Mouse (Mus musculus) gastrocnemius, adult 18-20 months (tissue): ENCODE results near the gene Cad. TPM values are rescaled to one million over a fixed set of nuclear protein-coding genes. Genes with fewer than 3 reads are reported as not detected.
"Not testable (repeated sequence)": the region's sequence is repeated elsewhere in the genome, so short reads cannot be mapped to it uniquely, and the experiment has no call there.

Experiments
- DNase-seq: peaks from one replicate; pipeline ENCODE4 v3.0.0; 2021; ENCODE audit warnings: low spot score
- long read RNA-seq, 2 experiments: library from polyadenylated mRNA; stranded (forward); transcript quantifications; one replicate each; pipeline ENCODE4 v2.0.0; 2021
- total RNA-seq, 2 experiments: library from RNA; stranded (reverse); gene quantifications; 2 replicates each; pipeline ENCODE4 v1.2.3; 2021

Gene Cad
- total RNA-seq = 10 to 100 TPM; 21.0 to 24.9 TPM
- long read RNA-seq, experiment 1, full-length matches to known transcripts = 2 of 29 reads
- long read RNA-seq, experiment 1, partial matches to known transcripts = 14 of 29 reads
- long read RNA-seq, experiment 1, other reads (novel, unspliced or antisense) = 13 of 29 reads
- long read RNA-seq, experiment 2, full-length matches to known transcripts = 1 of 19 reads
- long read RNA-seq, experiment 2, partial matches to known transcripts = 13 of 19 reads
- long read RNA-seq, experiment 2, other reads (novel, unspliced or antisense) = 5 of 19 reads

GRCm38 (mm10) chr5:31054261-31055215, at the start of gene Cad:
Gene Cad, plus strand, starts transcription at chr5:31054780.
- DNase-seq = peak; percentile 96

- DNase-seq = no peak
Observed at GRCm38 (mm10) chr5:31012737-31013136, 41.8 kb upstream of the Cad start.

- DNase-seq = no peak
Observed at GRCm38 (mm10) chr5:31015913-31016312, 38.7 kb upstream of the Cad start.

- not testable (repeated sequence) for DNase-seq
Observed at GRCm38 (mm10) chr5:31021790-31022189, 32.8 kb upstream of the Cad start.

GRCm38 (mm10) chr5:31022690-31023089, 31.9 kb upstream of the Cad start:
- DNase-seq = no peak

GRCm38 (mm10) chr5:31023254-31023653, 31.3 kb upstream of the Cad start:
- no peak for DNase-seq

- DNase-seq = no peak
Observed at GRCm38 (mm10) chr5:31024641-31025040, 29.9 kb upstream of the Cad start.

- no peak for DNase-seq
Observed at GRCm38 (mm10) chr5:31030926-31031325, 23.7 kb upstream of the Cad start.

- no peak for DNase-seq
Observed at GRCm38 (mm10) chr5:31031508-31031907, 23.1 kb upstream of the Cad start.

GRCm38 (mm10) chr5:31034669-31035068, 19.9 kb upstream of the Cad start:
- no peak for DNase-seq

GRCm38 (mm10) chr5:31036556-31036955, 18.0 kb upstream of the Cad start:
- DNase-seq = not testable (repeated sequence)

- no peak for DNase-seq
Observed at GRCm38 (mm10) chr5:31038171-31038845, 16.3 kb upstream of the Cad start.

GRCm38 (mm10) chr5:31046416-31046815, 8.2 kb upstream of the Cad start:
- no peak for DNase-seq

- DNase-seq = no peak
Observed at GRCm38 (mm10) chr5:31047074-31047473, 7.5 kb upstream of the Cad start.

- DNase-seq = peak; percentile 99
Observed at GRCm38 (mm10) chr5:31047848-31048762, 6.5 kb upstream of the Cad start, which contains the start of gene Atraid. Gene Atraid, plus strand, starts transcription at chr5:31048312.

- peak; percentile 36 for DNase-seq
Observed at GRCm38 (mm10) chr5:31048763-31049641, 5.6 kb upstream of the Cad start, which contains the start of gene Slc5a6. Gene Slc5a6, minus strand, starts transcription at chr5:31048924.

GRCm38 (mm10) chr5:31050427-31050826, 4.2 kb upstream of the Cad start:
- DNase-seq = no peak

- not testable (repeated sequence) for DNase-seq
Observed at GRCm38 (mm10) chr5:31053728-31054127, 852 bp upstream of the Cad start.
